Mouse (Mus musculus) c-Kit-positive CD71-negative TER-119-negative erythroid progenitor cells, embryonic 14.5 days (primary cell): Measurements from ENCODE around the gene Pkp4.
"Not testable (repeated sequence)": the region's sequence is repeated elsewhere in the genome, so short reads cannot be mapped to it uniquely, and the experiment has no call there.

Experiments used
- DNase-seq: peaks from one replicate; pipeline ENCODE4 v3.0.0-alpha.2; 2013; ENCODE audit warnings: low read depth

Gene Pkp4

DNA sequence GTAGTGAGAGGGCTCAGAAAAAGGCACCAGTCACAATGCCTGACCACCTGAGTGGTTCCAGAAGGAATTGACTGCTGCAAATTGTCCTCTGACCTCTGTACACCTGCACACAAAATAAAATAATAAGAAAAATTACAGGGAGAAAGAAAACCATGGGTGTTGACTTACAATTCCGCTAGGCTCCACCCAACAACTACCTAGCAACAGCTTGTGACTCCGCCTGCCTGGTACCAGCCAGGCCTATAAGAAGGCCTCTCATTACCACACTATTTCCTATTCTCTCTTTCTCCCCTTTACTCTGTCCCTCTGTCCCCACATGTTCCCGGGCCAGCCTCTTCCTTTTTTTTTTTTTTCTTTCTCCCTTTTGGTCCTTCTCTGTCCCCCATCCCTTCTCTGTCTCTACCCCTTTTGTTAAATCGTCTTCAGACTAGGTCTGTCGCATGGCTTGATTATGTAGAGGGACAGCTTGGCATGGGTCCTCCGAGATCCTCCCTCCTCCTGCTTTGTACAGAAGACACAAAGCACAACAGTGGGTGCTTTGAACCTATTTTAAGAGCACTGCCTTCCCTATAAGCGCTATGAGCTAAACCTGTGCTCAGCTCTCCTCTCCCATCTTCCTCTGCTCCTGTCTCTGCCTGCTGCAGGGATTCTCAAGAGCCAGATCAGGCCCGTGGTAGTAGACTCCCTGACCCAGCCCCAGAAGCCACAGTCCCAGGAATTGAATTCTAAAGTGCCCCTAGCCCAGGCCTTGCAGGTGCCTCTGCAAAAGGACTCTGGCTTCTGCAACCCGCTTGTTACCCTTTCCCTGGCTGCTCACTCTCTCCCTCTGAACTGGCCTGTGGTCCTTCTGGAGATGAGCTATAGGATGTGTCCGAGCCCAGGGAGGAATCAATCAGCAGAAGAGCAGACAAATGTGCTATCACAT lies 223.5 kb downstream of the Pkp4 start:
- DNase-seq = no peak

DNA sequence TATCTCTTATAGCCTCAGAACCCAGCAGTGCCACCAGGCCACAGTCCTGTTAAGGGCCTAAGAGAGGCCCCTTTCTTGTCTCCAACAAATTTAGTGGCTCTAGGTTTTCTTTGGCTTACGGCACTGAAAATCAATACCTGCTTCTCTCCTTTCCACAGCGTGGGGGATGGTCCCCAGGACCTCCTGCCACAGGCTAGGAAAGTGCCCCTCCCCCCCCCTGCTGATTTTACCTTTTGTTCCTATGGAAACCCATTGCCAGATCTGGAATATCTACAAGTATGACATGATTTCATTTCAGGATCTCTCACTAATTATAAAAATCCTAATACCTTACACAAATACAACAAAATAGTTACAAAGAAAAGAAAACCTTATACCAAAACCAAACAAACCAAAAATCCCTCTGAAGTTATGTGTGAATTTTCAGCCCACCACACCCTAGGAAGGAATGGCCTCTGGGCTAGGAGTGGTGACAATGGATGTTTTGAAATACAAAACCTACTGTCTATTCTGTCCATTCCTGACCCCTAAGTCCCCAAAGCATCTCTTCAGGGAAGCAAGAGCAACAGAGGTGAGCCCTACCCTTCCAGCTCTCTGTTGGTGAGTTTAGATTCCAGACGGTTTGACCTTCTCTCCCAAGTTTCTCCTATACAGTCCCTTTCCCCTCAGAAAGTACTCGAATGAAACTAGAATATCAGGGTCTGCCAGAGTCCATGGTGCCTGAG lies 224.7 kb downstream of the Pkp4 start:
- no peak for DNase-seq

DNA sequence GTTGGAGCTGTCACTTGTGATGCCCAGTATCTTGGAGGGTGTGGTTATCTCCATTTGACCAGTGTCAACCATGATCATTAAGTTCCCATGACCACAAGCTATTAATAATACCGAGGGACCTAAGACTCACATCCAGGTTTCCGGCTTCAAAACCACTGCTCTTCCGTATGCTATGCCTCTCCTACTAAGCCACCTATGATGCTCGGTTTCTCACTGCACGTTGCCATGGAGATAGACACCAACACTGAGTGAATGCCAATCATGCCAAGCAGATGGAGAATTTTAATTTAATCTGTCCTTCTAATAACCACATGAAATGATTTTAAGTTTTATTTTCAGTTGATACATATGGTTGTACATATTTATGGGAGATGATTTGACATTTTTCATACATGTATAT lies 229.3 kb downstream of the Pkp4 start:
- no peak for DNase-seq

DNA sequence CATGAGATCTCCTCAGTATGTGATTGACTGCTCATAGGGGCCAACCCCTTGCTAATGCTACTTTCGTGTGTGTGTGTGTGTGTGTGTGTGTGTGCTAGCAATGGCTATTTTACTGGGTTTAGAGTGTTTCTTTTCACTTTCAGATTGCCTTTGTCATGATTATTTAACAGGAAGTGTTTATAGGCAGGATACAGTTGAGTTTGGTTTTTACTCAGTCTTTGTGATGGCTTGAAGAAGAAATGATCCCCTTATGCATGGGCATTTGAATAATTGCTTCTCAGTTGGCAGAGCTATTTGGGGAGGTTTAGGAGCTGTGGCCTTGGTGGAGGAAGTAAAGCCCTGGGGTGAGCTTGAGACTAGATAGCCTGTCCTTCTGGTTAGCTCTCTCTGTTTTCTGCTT lies 232.5 kb downstream of the Pkp4 start:
- no peak for DNase-seq

DNA sequence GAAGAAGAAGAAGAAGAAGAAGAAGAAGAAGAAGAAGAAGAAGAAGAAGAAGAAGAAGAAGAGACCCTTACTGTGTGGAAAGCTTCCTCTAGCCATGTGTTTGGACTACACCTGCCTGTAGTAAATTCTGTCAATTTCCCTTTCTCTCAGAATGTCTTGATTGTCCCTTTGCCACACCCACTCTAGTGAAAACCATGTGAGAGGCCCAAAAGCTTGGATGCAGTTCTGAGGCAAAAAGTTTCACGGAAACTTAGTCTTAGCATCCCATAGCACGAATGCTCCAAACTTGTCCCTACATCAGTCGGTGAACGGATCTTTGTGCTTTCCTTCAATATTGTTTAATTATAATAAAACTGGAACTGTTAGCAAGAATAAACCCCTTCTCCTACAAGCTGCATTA lies 234.0 kb downstream of the Pkp4 start:
- DNase-seq = no peak

DNA sequence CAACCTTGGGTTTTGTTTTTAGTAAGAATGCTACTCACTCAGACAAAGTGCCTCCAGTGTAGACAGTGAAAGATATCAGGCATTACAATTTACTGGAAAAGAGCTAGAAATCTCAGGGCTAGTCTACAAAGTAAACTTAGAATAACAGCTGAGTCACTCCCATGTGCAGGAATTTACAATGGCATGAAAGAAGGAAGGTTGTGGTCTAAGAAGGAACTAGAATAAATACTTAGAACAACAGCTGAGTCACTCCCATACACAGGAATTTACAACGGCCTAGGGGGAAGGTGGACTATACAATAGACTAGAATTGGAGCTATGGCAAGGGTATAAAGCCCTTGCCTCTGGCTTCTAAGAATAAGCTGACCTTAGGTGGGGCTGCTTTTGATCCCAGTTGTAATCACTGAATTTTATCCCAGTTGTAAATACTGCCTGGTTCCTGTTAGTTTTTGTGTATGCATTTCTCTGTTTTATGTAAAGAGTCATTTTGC lies 234.6 kb downstream of the Pkp4 start:
- not testable (repeated sequence) for DNase-seq

DNA sequence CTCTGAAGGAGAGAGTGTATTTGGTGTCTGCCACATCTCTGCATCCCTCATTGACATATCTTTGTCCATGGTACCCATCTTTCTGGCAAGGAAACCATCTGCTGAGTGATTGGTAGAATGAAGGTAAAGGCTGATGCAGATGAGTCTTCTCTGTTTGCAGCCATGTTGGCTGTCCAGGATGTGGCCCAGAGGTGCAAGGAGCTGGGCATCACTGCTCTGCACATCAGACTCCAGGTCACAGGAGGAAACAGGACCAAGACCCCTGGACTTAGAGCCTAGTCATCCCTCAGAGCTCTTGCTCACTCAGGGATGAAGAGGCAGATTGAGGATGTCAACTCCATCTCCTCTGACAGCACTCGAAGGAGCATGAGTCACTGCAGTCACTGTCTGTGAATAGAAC lies 235.9 kb downstream of the Pkp4 start:
- DNase-seq = no peak

DNA sequence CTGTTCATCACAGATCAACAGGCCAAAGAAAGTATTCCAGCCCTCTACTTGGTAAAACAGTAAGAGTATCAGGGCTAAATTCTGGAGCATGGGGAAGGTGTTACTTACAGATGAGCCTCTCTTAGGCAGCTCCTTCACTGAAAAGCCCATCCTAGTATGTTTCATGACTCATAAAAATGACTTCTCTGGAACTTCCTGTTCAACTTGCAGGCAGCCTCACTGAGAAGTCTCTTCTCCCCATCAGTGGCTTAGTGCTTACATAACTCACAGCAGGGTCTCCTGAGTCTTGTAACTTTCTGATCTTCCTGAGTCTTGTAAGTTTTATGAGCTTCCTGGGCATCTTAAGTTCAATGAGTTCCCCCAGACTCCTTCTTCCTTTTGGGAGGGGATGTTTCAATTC lies 236.9 kb downstream of the Pkp4 start:
- DNase-seq = no peak

DNA sequence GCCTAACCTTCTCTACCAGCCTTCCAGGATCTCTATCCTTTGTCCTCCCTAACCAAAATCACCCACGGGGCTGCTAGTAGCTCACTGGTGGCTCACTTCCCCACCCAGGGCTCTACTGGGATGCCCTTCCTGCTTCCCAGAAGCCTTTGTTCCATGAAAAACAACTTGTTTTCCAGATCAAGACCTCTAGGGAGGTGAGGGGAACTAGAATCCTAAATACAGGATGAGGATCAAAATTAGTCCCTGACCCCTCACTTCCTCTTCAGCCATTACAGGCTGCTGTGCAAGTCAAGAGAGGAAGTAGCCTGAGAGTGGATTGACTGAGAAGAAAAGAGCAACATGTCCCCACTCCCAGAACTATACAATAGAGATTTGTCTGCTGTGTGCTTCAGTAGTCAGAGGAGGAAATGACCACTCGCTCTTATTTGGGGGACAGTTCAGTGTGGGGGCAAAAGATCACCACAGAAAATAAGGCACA lies 240.3 kb downstream of the Pkp4 start:
- DNase-seq = peak; percentile 6

DNA sequence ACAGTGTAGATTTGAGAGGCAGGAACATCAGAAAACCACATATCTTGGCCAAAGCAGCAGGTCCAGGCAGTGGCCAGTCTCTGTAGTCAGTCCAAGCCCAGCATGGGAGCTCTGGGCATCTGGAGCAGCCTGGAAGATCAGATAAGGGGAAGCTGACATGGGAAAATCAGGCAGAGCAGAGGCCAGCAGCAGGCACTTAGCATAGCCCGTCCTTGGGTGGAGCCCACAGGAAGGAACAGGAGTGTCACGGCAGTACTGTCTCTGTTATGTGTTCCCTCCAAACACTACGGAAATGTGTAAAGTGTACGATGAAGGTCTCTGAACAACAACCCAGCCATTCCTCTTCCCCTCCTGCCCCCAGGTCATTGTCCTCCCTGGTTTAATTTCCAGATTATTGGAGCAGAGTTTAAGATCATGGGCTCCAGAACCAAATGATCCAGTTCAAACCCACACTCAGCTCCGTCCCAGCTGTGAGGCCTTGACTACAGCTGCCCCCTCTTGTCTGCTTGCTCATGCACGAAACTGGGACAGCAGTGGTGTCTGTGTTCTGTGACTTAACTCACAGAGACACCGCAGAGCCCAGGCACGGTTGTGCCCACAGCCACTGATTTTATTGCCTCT lies 241.3 kb downstream of the Pkp4 start:
- DNase-seq = no peak

DNA sequence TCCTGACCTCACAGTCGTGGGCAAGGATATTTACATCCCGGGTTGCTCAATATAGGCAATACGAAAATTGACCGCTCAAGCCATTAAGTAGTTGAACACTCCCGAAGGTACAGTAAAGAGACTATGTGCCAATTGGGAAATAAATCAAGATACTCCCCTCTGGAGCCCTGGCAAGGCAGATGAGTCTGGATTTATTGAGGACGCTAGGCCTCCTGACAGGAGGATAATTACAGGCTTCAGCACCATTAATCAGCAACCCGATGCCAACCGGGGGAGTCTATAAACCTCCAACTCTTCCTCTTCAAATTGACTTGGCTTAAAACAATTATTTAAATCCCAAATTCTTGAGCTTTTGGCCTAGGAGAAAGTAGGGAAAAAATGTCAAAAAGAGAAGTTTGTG lies 243.4 kb downstream of the Pkp4 start:
- no peak for DNase-seq
